Comparison of ENCODE assay signal across 20 mouse cellular contexts in genomic region chr6:7473730-7474129, GRCm38 (mm10).
DNase-seq lines count a peak whose midpoint lies in the region; ATAC-seq and TF ChIP-seq lines count a peak whose summit lies in the region.
"Had no signal": no experiment of that assay in that cellular context is flagged by ENCODE, and none has a peak within 500 bp of the region (broad histone marks: within the 10 kb centered on the region; RNA-seq: fewer than 3 reads in every experiment).

No protein-coding gene starts in this region.

- no peak for TF ChIP-seq RAD21 in CH12.LX (IDR thresholded peaks at IDR 0.05; ENCODE audit: low read depth, low read length)

- no peaks in the 10 kb centered on the region for H3K27me3 ChIP-seq in forebrain, postnatal 0 days (ENCODE audit: insufficient read depth, low read length)
- H3K27me3 ChIP-seq in forebrain, embryonic 16.5 days (replicated peaks; ENCODE audit: control insufficient read depth, insufficient read depth, low read length), result no peaks in the 10 kb centered on the region
- H3K27me3 ChIP-seq in CH12.LX (replicated peaks), result no peaks in the 10 kb centered on the region
- H3K27me3 ChIP-seq in intestine, embryonic 16.5 days (replicated peaks; ENCODE audit: control insufficient read depth, insufficient read depth, low read length), result no peaks in the 10 kb centered on the region
- H3K27me3 ChIP-seq: forebrain, embryonic 12.5 days; heart, embryonic 15.5 days; intestine, embryonic 15.5 days had no signal

- dilution Hi-C loops in CH12.LX (cut with MboI; ENCODE audit: extremely low pct_ligation_motif_present, extremely low pct_unique_long_range_greater_than_20kb, low sequenced_read_pairs), result no loop called here

- 0 out of 2 replicates have a peak, but pooled peaks have one; percentile 20 for ATAC-seq in forebrain, postnatal 0 days
- ATAC-seq in forebrain, embryonic 16.5 days, result no peak
- ATAC-seq in intestine, embryonic 16.5 days, result no peak
- ATAC-seq: intestine, embryonic 15.5 days had no signal

- no peaks in the 10 kb centered on the region for H3K79me2 ChIP-seq in CH12.LX (replicated peaks; ENCODE audit: control insufficient read depth, extremely low read depth, insufficient read depth, poor library complexity, severe bottlenecking)

- no peaks in the 10 kb centered on the region for H3K9me3 ChIP-seq in forebrain, postnatal 0 days (ENCODE audit: low read length)
- H3K9me3 ChIP-seq in forebrain, embryonic 16.5 days (ENCODE audit: control insufficient read depth, low read length), result no peaks in the 10 kb centered on the region
- H3K9me3 ChIP-seq in CH12.LX (replicated peaks; ENCODE audit: low read length), result no peaks in the 10 kb centered on the region
- no peaks in the 10 kb centered on the region for H3K9me3 ChIP-seq in intestine, embryonic 16.5 days (ENCODE audit: control insufficient read depth, low read length)
- H3K9me3 ChIP-seq: forebrain, embryonic 12.5 days; heart, embryonic 15.5 days; intestine, embryonic 15.5 days had no signal

- DNase-seq in forebrain, postnatal 0 days, result no peak
- DNase-seq in CH12.LX (ENCODE audit: extremely low read depth) (peak; percentile 45), MN1 (ENCODE audit: low spot score) (no peak)
- no peak for DNase-seq in frontal cortex, postnatal 36 days (ENCODE audit: low spot score in 2 of 2)
- DNase-seq: adrenal gland, adult 8-10 months; adrenal gland, postnatal 36 days; cerebellum, adult 11 months; cerebellum, adult 9-10 months; cerebellum, postnatal 25 days; gastrocnemius, postnatal 10 days; heart, adult 2 months; heart, postnatal 14 days had no signal

- H3K4me3 ChIP-seq in forebrain, postnatal 0 days (ENCODE audit: low read depth, low read length), result no peak overlapping the region
- no peak overlapping the region for H3K4me3 ChIP-seq in forebrain, embryonic 16.5 days (replicated peaks; ENCODE audit: low read length)
- H3K4me3 ChIP-seq in CH12.LX (replicated peaks in 1 of 3; ENCODE audit: low read depth in 2 of 3, low read length in 2 of 3, poor library complexity in 1 of 3), result no peak overlapping the region
- H3K4me3 ChIP-seq in embryonic fibroblast, embryonic 13.5 days (ENCODE audit: insufficient read depth, low read length), result no peak overlapping the region
- H3K4me3 ChIP-seq in intestine, embryonic 16.5 days (ENCODE audit: low read length), result no peak overlapping the region
- H3K4me3 ChIP-seq: forebrain, embryonic 12.5 days; heart, adult 2 months; heart, embryonic 15.5 days; intestine, embryonic 15.5 days had no signal

- peaks cover 7% of the 10 kb centered on the region; the same call in 1 of the 2 replicates for H3K4me1 ChIP-seq in forebrain, postnatal 0 days (ENCODE audit: insufficient read depth)
- peaks cover 2% of the 10 kb centered on the region; the same call in 1 of the 2 replicates for H3K4me1 ChIP-seq in forebrain, embryonic 16.5 days (replicated peaks; ENCODE audit: control insufficient read depth, insufficient read depth, low read length)
- H3K4me1 ChIP-seq in CH12.LX (ENCODE audit: control insufficient read depth in 1 of 2, insufficient read depth in 2 of 2), result peaks cover 0 to 8% of the 10 kb centered on the region in 2 experiments; a peak in 1 of 4 replicates
- H3K4me1 ChIP-seq in embryonic fibroblast, embryonic 13.5 days (ENCODE audit: control insufficient read depth, insufficient read depth, low read length), result peaks cover 10% of the 10 kb centered on the region
- no peaks in the 10 kb centered on the region for H3K4me1 ChIP-seq in intestine, embryonic 16.5 days (ENCODE audit: control insufficient read depth, insufficient read depth, low read length)
- H3K4me1 ChIP-seq: forebrain, embryonic 12.5 days; heart, embryonic 15.5 days; intestine, embryonic 15.5 days had no signal

- H3K4me2 ChIP-seq in forebrain, postnatal 0 days (ENCODE audit: low read depth), result no peak overlapping the region
- H3K4me2 ChIP-seq in forebrain, embryonic 16.5 days (ENCODE audit: low read length), result no peak overlapping the region
- no peak overlapping the region for H3K4me2 ChIP-seq in CH12.LX (ENCODE audit: insufficient read depth, low read depth, poor library complexity, severe bottlenecking)
- no peak overlapping the region for H3K4me2 ChIP-seq in intestine, embryonic 16.5 days (ENCODE audit: low read depth, low read length)
- H3K4me2 ChIP-seq: forebrain, embryonic 12.5 days; heart, embryonic 11.5 days; heart, embryonic 15.5 days; hindbrain, embryonic 14.5 days; intestine, embryonic 15.5 days had no signal

- no peak overlapping the region for H3K27ac ChIP-seq in forebrain, postnatal 0 days (ENCODE audit: low read depth, low read length)
- no peak overlapping the region for H3K27ac ChIP-seq in forebrain, embryonic 16.5 days (ENCODE audit: low read length)
- no peak overlapping the region for H3K27ac ChIP-seq in CH12.LX (ENCODE audit: insufficient read depth, low read depth)
- H3K27ac ChIP-seq in embryonic fibroblast, embryonic 13.5 days (ENCODE audit: insufficient read depth, low read length), result peak overlapping the region; percentile 80
- H3K27ac ChIP-seq in intestine, embryonic 16.5 days (ENCODE audit: low read length), result no peak overlapping the region
- H3K27ac ChIP-seq: forebrain, embryonic 12.5 days; heart, adult 2 months; heart, embryonic 15.5 days; hindbrain, embryonic 14.5 days; intestine, embryonic 15.5 days had no signal

- TF ChIP-seq POLR2A in CH12.LX (IDR thresholded peaks at IDR 0.05; ENCODE audit: low read depth, low read length), result no peak
- TF ChIP-seq POLR2A in embryonic fibroblast, embryonic 13.5 days (IDR thresholded peaks at IDR 0.05; ENCODE audit: low read depth, low read length), result no peak

- peak; percentile 87 for TF ChIP-seq EP300 in CH12.LX (IDR thresholded peaks at IDR 0.05; ENCODE audit: low read length)

- in situ Hi-C loops in CH12.LX (cut with MboI; ENCODE audit: low pct_ligation_motif_present, low pct_unique_long_range_greater_than_20kb, low sequenced_read_pairs), result no loop called here

- H3K9ac ChIP-seq in forebrain, postnatal 0 days, result no peak overlapping the region
- no peak overlapping the region for H3K9ac ChIP-seq in forebrain, embryonic 16.5 days (replicated peaks; ENCODE audit: low read depth, low read length)
- no peak overlapping the region for H3K9ac ChIP-seq in CH12.LX (ENCODE audit: insufficient read depth, low read depth)
- no peak overlapping the region for H3K9ac ChIP-seq in intestine, embryonic 16.5 days (ENCODE audit: low read depth, low read length)
- H3K9ac ChIP-seq: forebrain, embryonic 12.5 days; heart, embryonic 15.5 days; hindbrain, embryonic 14.5 days; intestine, embryonic 15.5 days had no signal

- 50% methylated on average over 3 of the region's 3 CpGs for WGBS in forebrain, postnatal 0 days
- 52% methylated on average over 3 of the region's 3 CpGs for WGBS in forebrain, embryonic 16.5 days
- 67% methylated on average over 3 of the region's 3 CpGs for WGBS in intestine, embryonic 16.5 days

- no peak for TF ChIP-seq CTCF in forebrain, postnatal 0 days (IDR thresholded peaks at IDR 0.05; ENCODE audit: low read depth)
- no peak for TF ChIP-seq CTCF in CH12.LX (conservative IDR thresholded peaks at IDR 0.05 in 1 of 2, IDR thresholded peaks at IDR 0.05 in 1 of 2; ENCODE audit: low read depth in 2 of 2, low read length in 2 of 2)
- TF ChIP-seq CTCF in embryonic fibroblast, embryonic 13.5 days (IDR thresholded peaks at IDR 0.05; ENCODE audit: borderline replicate concordance, insufficient read depth, low read length), result no peak

- H3K36me3 ChIP-seq in forebrain, postnatal 0 days (ENCODE audit: insufficient read depth), result no peaks in the 10 kb centered on the region
- no peaks in the 10 kb centered on the region for H3K36me3 ChIP-seq in forebrain, embryonic 16.5 days (ENCODE audit: control insufficient read depth, insufficient read depth)
- H3K36me3 ChIP-seq in CH12.LX (replicated peaks in 1 of 2; ENCODE audit: control insufficient read depth in 1 of 2, insufficient read depth in 1 of 2, low read length in 1 of 2), result no peaks in the 10 kb centered on the region
- no peaks in the 10 kb centered on the region for H3K36me3 ChIP-seq in intestine, embryonic 16.5 days (ENCODE audit: control insufficient read depth, insufficient read depth, low read length)
- H3K36me3 ChIP-seq: forebrain, embryonic 12.5 days; heart, embryonic 15.5 days; intestine, embryonic 15.5 days had no signal

TF ChIP-seq in CH12.LX, 34 proteins besides CTCF, POLR2A, EP300 and RAD21:
- TF ChIP-seq SIN3A (IDR thresholded peaks at IDR 0.05; ENCODE audit: low read length), result no peak
- no peak for TF ChIP-seq ZKSCAN1 (IDR thresholded peaks at IDR 0.05; ENCODE audit: borderline replicate concordance, low read depth, low read length)
- TF ChIP-seq IRF4 (IDR thresholded peaks at IDR 0.05; ENCODE audit: low read depth, low read length), result peak; percentile 35; the same call in 1 of the 2 replicates
- no peak for TF ChIP-seq POLR2AphosphoS2 (IDR thresholded peaks at IDR 0.05; ENCODE audit: low read depth, low read length)
- no peak for TF ChIP-seq USF2 (conservative IDR thresholded peaks at IDR 0.05; ENCODE audit: low read depth, low read length)
- no peak for TF ChIP-seq GABPA (IDR thresholded peaks at IDR 0.05; ENCODE audit: insufficient replicate concordance, low read depth, low read length)
- TF ChIP-seq HCFC1 (IDR thresholded peaks at IDR 0.05; ENCODE audit: low read depth, low read length), result no peak
- no peak for TF ChIP-seq JUN (IDR thresholded peaks at IDR 0.05; ENCODE audit: insufficient read depth, low read depth, low read length)
